In the genomic region with DNA sequence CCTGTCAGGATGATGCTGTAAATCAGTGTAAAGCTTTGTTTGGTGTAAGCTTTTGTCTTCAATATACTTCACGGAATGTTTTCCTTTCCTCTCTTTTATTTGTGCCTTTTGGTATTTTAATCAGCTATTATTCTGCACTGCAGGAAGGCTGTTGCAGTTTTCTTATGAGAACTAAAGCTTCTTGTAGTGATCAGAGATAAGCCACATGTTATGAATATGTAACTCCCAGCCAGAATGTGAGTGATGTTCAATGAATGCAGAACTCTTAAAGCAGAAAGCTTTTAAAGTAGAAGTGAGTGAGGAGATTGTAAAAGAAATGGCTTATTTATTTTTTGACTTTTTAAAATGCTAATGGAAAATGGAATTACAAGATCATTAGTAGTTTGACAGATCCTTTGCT, we compare ENCODE assay signal across 24 mouse cellular contexts.
"Had no signal": no experiment of that assay in that cellular context is flagged by ENCODE, and none has a peak within 500 bp of the region (broad histone marks: within the 10 kb centered on the region; RNA-seq: fewer than 3 reads in every experiment).

No protein-coding gene starts in this region.

- H3K27ac ChIP-seq: kidney, postnatal 0 days; layer of hippocampus, adult 2 months; limb, embryonic 10.5 days; limb, embryonic 13.5 days; liver, embryonic 12.5 days; liver, embryonic 15.5 days; lung, embryonic 15.5 days; midbrain, embryonic 10.5 days; midbrain, embryonic 13.5 days; neural tube, embryonic 13.5 days had no signal

- DNase-seq: kidney, postnatal 25 days; layer of hippocampus, adult 9-11 months; liver; lung, adult 18-20 months; lung, postnatal 10 days; lung, postnatal 36 days; retina, postnatal 1 day; right cerebral cortex, postnatal 25 days; spleen, adult 18-20 months; thymus, adult 18-20 months; thymus, postnatal 36 days had no signal

- H3K4me2 ChIP-seq: limb, embryonic 13.5 days; liver, embryonic 12.5 days; liver, embryonic 15.5 days; lung, embryonic 15.5 days; midbrain, embryonic 13.5 days; neural tube, embryonic 13.5 days had no signal

- H3K4me3 ChIP-seq: layer of hippocampus, adult 2 months; limb, embryonic 10.5 days; limb, embryonic 13.5 days; liver, embryonic 12.5 days; liver, embryonic 15.5 days; lung, embryonic 15.5 days; megakaryocyte, embryonic 14.5 days; midbrain, embryonic 10.5 days; midbrain, embryonic 13.5 days; myocyte; neural tube, embryonic 13.5 days had no signal

- H3K36me3 ChIP-seq: limb, embryonic 10.5 days; limb, embryonic 13.5 days; liver, embryonic 12.5 days; liver, embryonic 15.5 days; lung, embryonic 15.5 days; midbrain, embryonic 10.5 days; midbrain, embryonic 13.5 days; neural tube, embryonic 13.5 days had no signal

- ATAC-seq: liver, embryonic 12.5 days; midbrain, embryonic 13.5 days; midbrain, embryonic 16.5 days had no signal

- H3K4me1 ChIP-seq: limb, embryonic 10.5 days; limb, embryonic 13.5 days; liver, embryonic 12.5 days; liver, embryonic 15.5 days; lung, embryonic 15.5 days; megakaryocyte, embryonic 14.5 days; midbrain, embryonic 10.5 days; midbrain, embryonic 13.5 days; neural tube, embryonic 13.5 days had no signal

- H3K9ac ChIP-seq: limb, embryonic 13.5 days; liver, embryonic 12.5 days; liver, embryonic 15.5 days; lung, embryonic 15.5 days; midbrain, embryonic 13.5 days; neural tube, embryonic 13.5 days had no signal

- H3K27me3 ChIP-seq: limb, embryonic 13.5 days; liver, embryonic 12.5 days; liver, embryonic 15.5 days; lung, embryonic 15.5 days; megakaryocyte, embryonic 14.5 days; neural tube, embryonic 13.5 days had no signal

- H3K9me3 ChIP-seq: limb, embryonic 10.5 days; limb, embryonic 13.5 days; liver, embryonic 12.5 days; liver, embryonic 15.5 days; lung, embryonic 15.5 days; megakaryocyte, embryonic 14.5 days; midbrain, embryonic 10.5 days; midbrain, embryonic 13.5 days; neural tube, embryonic 13.5 days had no signal
